In genomic region chr8:115090202-115090601, GRCm38 (mm10) we compare ENCODE assay signal across 25 mouse cellular contexts.
DNase-seq lines count a peak whose midpoint lies in the region; ATAC-seq lines count a peak whose summit lies in the region.
"Had no signal": no experiment of that assay in that cellular context is flagged by ENCODE, and none has a peak within 500 bp of the region (broad histone marks: within the 10 kb centered on the region; RNA-seq: fewer than 3 reads in every experiment).

No protein-coding gene starts in this region.

- H3K27ac ChIP-seq in heart, embryonic 16.5 days (ENCODE audit: low read length) = peak overlapping the region; percentile 45
- 0 out of 2 replicates have a peak overlapping the region, but pooled peaks have one; percentile 8 for H3K27ac ChIP-seq in lung, embryonic 15.5 days
- H3K27ac ChIP-seq in liver, embryonic 15.5 days (replicated peaks) = no peak overlapping the region
- H3K27ac ChIP-seq: embryonic facial prominence, embryonic 15.5 days; forebrain, embryonic 10.5 days; gastrocnemius, adult 2 months; hindbrain, embryonic 12.5 days had no signal

- H3K9ac ChIP-seq in heart, embryonic 16.5 days (ENCODE audit: low read length) = no peak overlapping the region
- no peak overlapping the region for H3K9ac ChIP-seq in lung, embryonic 15.5 days
- no peak overlapping the region for H3K9ac ChIP-seq in liver, embryonic 15.5 days
- H3K9ac ChIP-seq: embryonic facial prominence, embryonic 15.5 days; hindbrain, embryonic 12.5 days had no signal

- no peak overlapping the region for H3K4me3 ChIP-seq in heart, embryonic 16.5 days (ENCODE audit: low read length)
- no peak overlapping the region for H3K4me3 ChIP-seq in lung, embryonic 15.5 days
- no peak overlapping the region for H3K4me3 ChIP-seq in liver, embryonic 15.5 days (replicated peaks)
- H3K4me3 ChIP-seq: embryonic facial prominence, embryonic 15.5 days; erythroblast, embryonic 14.5 days; forebrain, embryonic 10.5 days; gastrocnemius, adult 2 months; hindbrain, embryonic 12.5 days had no signal

- H3K36me3 ChIP-seq in heart, embryonic 16.5 days (ENCODE audit: control insufficient read depth, insufficient read depth) = no peaks in the 10 kb centered on the region
- H3K36me3 ChIP-seq in lung, embryonic 15.5 days = no peaks in the 10 kb centered on the region
- no peaks in the 10 kb centered on the region for H3K36me3 ChIP-seq in liver, embryonic 15.5 days (replicated peaks)
- H3K36me3 ChIP-seq: embryonic facial prominence, embryonic 15.5 days; forebrain, embryonic 10.5 days; G1E; hindbrain, embryonic 12.5 days had no signal

- peak; percentile 55 for DNase-seq in heart, adult 11 months
- DNase-seq in heart, adult 8-10 months (ENCODE audit: low spot score) = no peak
- DNase-seq in heart, adult 18-20 months = no peak
- no peak for DNase-seq in lung, postnatal 36 days
- DNase-seq in cerebellum, adult 9-10 months = no peak
- DNase-seq: adrenal gland, adult 8-10 months; adrenal gland, postnatal 36 days; B cell, adult 2 months; cerebellum, adult 2 months; cerebellum, postnatal 14 days; embryo, embryonic 11 days; gastrocnemius, adult 2 months; gastrocnemius, postnatal 25 days; heart, postnatal 4 days had no signal

- no peaks in the 10 kb centered on the region for H3K27me3 ChIP-seq in heart, embryonic 16.5 days (ENCODE audit: control insufficient read depth, insufficient read depth, low read length)
- H3K27me3 ChIP-seq in lung, embryonic 15.5 days = no peaks in the 10 kb centered on the region
- H3K27me3 ChIP-seq in liver, embryonic 15.5 days = no peaks in the 10 kb centered on the region
- H3K27me3 ChIP-seq: embryonic facial prominence, embryonic 15.5 days; hindbrain, embryonic 12.5 days had no signal

- peaks cover 10% of the 10 kb centered on the region for H3K9me3 ChIP-seq in heart, embryonic 16.5 days (replicated peaks; ENCODE audit: control insufficient read depth, low read length)
- no peaks in the 10 kb centered on the region for H3K9me3 ChIP-seq in lung, embryonic 15.5 days
- no peaks in the 10 kb centered on the region for H3K9me3 ChIP-seq in liver, embryonic 15.5 days (replicated peaks)

- whole genome bisulfite sequencing in heart, embryonic 16.5 days = 29% methylated on average over 5 of the region's 5 CpGs
- 44% methylated on average over 5 of the region's 5 CpGs for WGBS in lung, embryonic 15.5 days
- WGBS in liver, embryonic 15.5 days (ENCODE audit: insufficient replicate concordance) = 21% methylated on average over 5 of the region's 5 CpGs

- peaks cover 9% of the 10 kb centered on the region for H3K4me1 ChIP-seq in heart, embryonic 16.5 days (ENCODE audit: control insufficient read depth, insufficient read depth, low read length)
- no peaks in the 10 kb centered on the region for H3K4me1 ChIP-seq in lung, embryonic 15.5 days
- no peaks in the 10 kb centered on the region for H3K4me1 ChIP-seq in liver, embryonic 15.5 days (replicated peaks)
- H3K4me1 ChIP-seq: embryonic facial prominence, embryonic 15.5 days; hindbrain, embryonic 12.5 days had no signal

- ATAC-seq in heart, embryonic 16.5 days (replicated peaks; ENCODE audit: extremely low read depth, insufficient read depth, low FRiP score) = no peak
- ATAC-seq in lung, embryonic 15.5 days (ENCODE audit: borderline replicate concordance, extremely low read depth, low FRiP score, low TSS enrichment) = no peak
- peak; percentile 40; the same call in 1 of the 2 replicates for ATAC-seq in liver, embryonic 15.5 days (ENCODE audit: insufficient read depth)
- ATAC-seq: forebrain, embryonic 14.5 days; hindbrain, embryonic 16.5 days had no signal

- H3K4me2 ChIP-seq in heart, embryonic 16.5 days (ENCODE audit: low read depth, low read length) = no peak overlapping the region
- H3K4me2 ChIP-seq in lung, embryonic 15.5 days = no peak overlapping the region
- no peak overlapping the region for H3K4me2 ChIP-seq in liver, embryonic 15.5 days
- H3K4me2 ChIP-seq: embryonic facial prominence, embryonic 15.5 days; heart, embryonic 11.5 days; hindbrain, embryonic 12.5 days had no signal
